Mouse (Mus musculus) A20 (cell line): ENCODE results near the gene Krtap12-1.
"Not testable (repeated sequence)": the region's sequence is repeated elsewhere in the genome, so short reads cannot be mapped to it uniquely, and the experiment has no call there.

Experiments
- DNase-seq: peaks from one replicate; pipeline ENCODE4 v3.0.0-alpha.2; 2011; ENCODE audit warnings: low read depth, low spot score

Gene Krtap12-1

DNA sequence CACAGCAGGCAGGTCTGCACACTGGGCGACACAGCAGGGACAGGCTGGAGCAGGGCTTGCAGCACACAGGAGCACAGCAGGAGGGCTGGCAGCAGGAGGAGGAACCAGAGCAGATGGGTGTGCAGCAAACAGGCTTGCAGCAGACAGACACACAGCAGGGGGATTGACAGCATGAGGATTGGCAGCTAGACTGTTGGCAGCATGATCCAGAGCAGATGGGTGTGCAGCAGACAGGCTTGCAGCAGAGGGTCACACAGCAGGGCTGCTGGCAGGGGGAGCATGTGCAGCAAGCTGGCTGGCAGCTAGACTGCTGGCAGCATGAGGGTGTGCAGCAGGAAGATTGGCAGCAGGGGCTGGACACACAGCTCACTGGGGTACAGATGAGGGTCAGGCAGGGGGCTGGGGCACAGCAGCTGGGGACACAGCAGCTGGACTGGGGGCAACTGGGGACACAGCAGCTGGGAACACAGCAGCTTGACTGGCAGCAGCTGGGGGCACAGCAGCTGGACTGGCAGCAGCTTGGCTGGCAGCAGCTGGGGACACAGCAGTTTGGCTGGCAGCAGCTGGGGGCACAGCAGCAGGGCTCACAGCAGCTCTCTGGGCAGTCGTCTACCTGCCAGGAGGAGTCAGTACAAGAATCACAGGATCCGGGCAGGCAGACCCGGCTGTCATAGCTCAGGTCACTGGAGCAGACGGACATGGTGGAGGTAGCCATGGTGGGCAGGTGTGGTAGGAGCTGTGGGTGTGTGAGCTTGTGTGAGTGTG, 21.7 kb downstream of the Krtap12-1 start, which contains the start of gene Gm18596:
Gene Gm18596, minus strand, starts transcription at position 715 of the 765 bp plus-strand sequence.
- DNase-seq, result not testable (repeated sequence)

DNA sequence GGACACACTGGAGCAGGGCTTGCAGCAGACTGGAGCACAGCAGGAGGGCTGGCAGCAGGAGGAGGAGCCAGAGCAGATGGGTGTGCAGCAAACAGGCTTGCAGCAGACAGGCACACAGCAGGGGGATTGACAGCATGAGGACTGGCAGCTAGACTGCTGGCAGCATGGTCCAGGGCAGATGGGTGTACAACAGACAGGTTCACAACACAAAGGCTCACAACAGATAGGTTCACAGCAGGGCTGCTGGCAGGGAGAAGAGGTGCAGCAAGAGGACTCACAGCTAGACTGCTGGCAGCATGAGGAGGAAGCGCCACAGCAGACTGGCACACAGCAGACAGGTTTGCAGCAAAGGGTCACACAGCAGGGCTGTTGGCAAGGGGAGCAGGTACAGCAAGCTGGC, 30.3 kb downstream of the Krtap12-1 start:
- DNase-seq, result not testable (repeated sequence)

DNA sequence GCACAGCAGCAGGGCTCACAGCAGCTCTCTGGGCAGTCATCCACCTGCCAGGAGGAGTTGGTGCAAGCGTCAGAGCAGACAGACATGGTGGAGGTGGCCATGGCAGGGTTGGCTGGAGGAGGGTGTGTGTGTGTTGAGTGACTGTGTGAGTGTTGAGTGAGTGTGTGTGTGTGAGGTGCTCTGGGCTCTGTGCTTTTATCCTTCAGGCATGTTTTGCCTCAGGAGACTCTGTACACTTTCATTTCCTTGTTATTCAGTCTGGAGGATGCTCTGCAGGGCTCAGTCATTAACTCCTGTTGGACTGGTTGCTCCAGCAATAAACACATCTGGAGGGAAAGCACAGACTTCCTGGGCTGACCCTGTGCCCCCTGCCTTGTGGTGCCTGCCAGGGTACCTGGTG, 30.9 kb downstream of the Krtap12-1 start, which contains the start of gene Gm9736:
Gene Gm9736, minus strand, starts transcription at position 101 of the 400 bp plus-strand sequence.
- not testable (repeated sequence) for DNase-seq

- peak; percentile 39 for DNase-seq
Measured at GRCm38 (mm10) chr10:77752312-77752711, 31.9 kb downstream of the Krtap12-1 start.

GRCm38 (mm10) chr10:77753448-77753847, 33.0 kb downstream of the Krtap12-1 start:
- peak; percentile 37 for DNase-seq

DNA sequence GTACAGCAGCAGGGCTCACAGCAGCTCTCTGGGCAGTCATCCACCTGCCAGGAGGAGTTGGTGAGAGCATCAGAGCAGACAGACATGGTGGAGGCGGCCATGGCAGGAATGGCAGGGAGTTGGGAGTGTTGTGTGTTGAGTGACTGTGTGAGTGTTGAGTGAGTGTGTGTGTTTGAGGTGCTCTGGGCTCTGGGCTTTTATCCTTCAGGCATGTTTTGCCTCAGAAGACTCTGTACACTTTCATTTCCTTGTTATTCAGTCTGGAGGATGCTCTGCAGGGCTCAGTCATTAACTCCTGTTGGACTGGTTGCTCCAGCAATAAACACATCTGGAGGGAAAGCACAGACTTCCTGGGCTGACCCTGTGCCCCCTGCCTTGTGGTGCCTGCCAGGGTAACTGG, 39.2 kb downstream of the Krtap12-1 start, which contains the start of gene Gm3233:
Gene Gm3233, minus strand, starts transcription at position 101 of the 400 bp plus-strand sequence.
- DNase-seq, result not testable (repeated sequence)

- no peak for DNase-seq
Measured at GRCm38 (mm10) chr10:77769727-77770126, 49.3 kb downstream of the Krtap12-1 start.
